Mouse (Mus musculus) E14TG2a.4 (cell line): ENCODE results near the gene Tamm41.

Experiments
- CTCF ChIP-seq: conservative IDR thresholded peaks from 2 replicates; pipeline ENCODE4 v1.5.1; 2014; ENCODE audit warnings: low read length
- NANOG ChIP-seq: IDR thresholded peaks from 2 replicates; pipeline ENCODE4 v1.6.1; 2014; ENCODE audit warnings: borderline replicate concordance, low read length, mixed read lengths

DNA sequence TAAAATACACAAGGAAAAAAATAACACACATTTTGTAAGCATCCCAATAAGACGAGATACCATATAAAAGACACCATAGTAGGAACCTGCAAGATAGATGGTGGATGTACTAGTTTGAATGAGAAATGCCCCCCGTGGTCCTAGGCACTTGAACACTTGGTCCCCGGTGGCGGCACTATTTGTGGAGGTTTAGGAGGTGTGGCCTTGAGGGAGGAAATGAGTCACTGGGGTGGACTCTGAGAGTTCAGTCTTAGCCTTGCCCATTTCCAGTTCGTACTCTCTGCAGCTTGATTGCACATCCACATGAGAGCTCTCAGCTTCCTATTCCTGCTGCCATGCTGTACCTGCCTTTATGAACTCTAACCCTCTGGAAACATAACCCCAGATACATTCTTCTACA lies 83.2 kb downstream of the Tamm41 start:
- no peak for TF ChIP-seq CTCF
- no peak for TF ChIP-seq NANOG
